Mouse (Mus musculus): ENCODE data around the gene Dnaic1.

Gene Dnaic1

GRCm38 (mm10) chr4:41635906-41636305 is 66.3 kb downstream of the Dnaic1 start:
- DNase-seq (ENCODE audit: low spot score in 2 of 2), result no peak

GRCm38 (mm10) chr4:41636366-41636765 is 66.8 kb downstream of the Dnaic1 start:
- DNase-seq (ENCODE audit: low spot score in 2 of 2), result no peak

- DNase-seq (ENCODE audit: low spot score in 2 of 2), result no peak
Measured at GRCm38 (mm10) chr4:41636882-41637635, 67.5 kb downstream of the Dnaic1 start.

- DNase-seq (ENCODE audit: low spot score in 2 of 2), result no peak
Measured at GRCm38 (mm10) chr4:41638186-41638731, 68.7 kb downstream of the Dnaic1 start.

- no peak for DNase-seq (ENCODE audit: low spot score in 2 of 2)
Measured at GRCm38 (mm10) chr4:41638828-41639213, 69.2 kb downstream of the Dnaic1 start.

GRCm38 (mm10) chr4:41639214-41639841 is 69.8 kb downstream of the Dnaic1 start:
- no peak for DNase-seq (ENCODE audit: low spot score in 2 of 2)

- DNase-seq (ENCODE audit: low spot score in 2 of 2), result peak; percentile 71 to 91
Measured at GRCm38 (mm10) chr4:41639913-41640507, 70.4 kb downstream of the Dnaic1 start, which contains the start of gene Enho. Enho (minus strand) TSS chr4:41640324.

- DNase-seq (ENCODE audit: low spot score in 2 of 2), result no peak
Measured at GRCm38 (mm10) chr4:41641199-41641822, 71.7 kb downstream of the Dnaic1 start.

- DNase-seq (ENCODE audit: low spot score in 2 of 2), result no peak
Measured at GRCm38 (mm10) chr4:41645488-41645887, 75.9 kb downstream of the Dnaic1 start.

- DNase-seq (ENCODE audit: low spot score in 2 of 2), result no peak
Measured at GRCm38 (mm10) chr4:41648157-41648556, 78.6 kb downstream of the Dnaic1 start.

GRCm38 (mm10) chr4:41648627-41649026 is 79.1 kb downstream of the Dnaic1 start:
- DNase-seq (ENCODE audit: low spot score in 2 of 2), result no peak

GRCm38 (mm10) chr4:41653296-41653695 is 83.7 kb downstream of the Dnaic1 start:
- DNase-seq (ENCODE audit: low spot score in 2 of 2), result peak; percentile 23 to 68

- no peak for DNase-seq (ENCODE audit: low spot score in 2 of 2)
Measured at GRCm38 (mm10) chr4:41653730-41654129, 84.2 kb downstream of the Dnaic1 start.

GRCm38 (mm10) chr4:41654217-41654616 is 84.6 kb downstream of the Dnaic1 start:
- peak in 1 of 2 experiments; percentile 24 for DNase-seq (ENCODE audit: low spot score in 2 of 2)

- DNase-seq (ENCODE audit: low spot score in 2 of 2), result no peak
Measured at GRCm38 (mm10) chr4:41655525-41655924, 86.0 kb downstream of the Dnaic1 start.

- DNase-seq (ENCODE audit: low spot score in 2 of 2), result no peak
Measured at GRCm38 (mm10) chr4:41658566-41659384, 89.2 kb downstream of the Dnaic1 start.

- DNase-seq (ENCODE audit: low spot score in 2 of 2), result no peak
Measured at GRCm38 (mm10) chr4:41659556-41659955, 90.0 kb downstream of the Dnaic1 start.

GRCm38 (mm10) chr4:41660851-41661430 is 91.4 kb downstream of the Dnaic1 start:
- no peak for DNase-seq (ENCODE audit: low spot score in 2 of 2)

- no peak for DNase-seq (ENCODE audit: low spot score in 2 of 2)
Measured at GRCm38 (mm10) chr4:41662723-41663122, 93.1 kb downstream of the Dnaic1 start.

- no peak for DNase-seq (ENCODE audit: low spot score in 2 of 2)
Measured at GRCm38 (mm10) chr4:41663614-41664013, 94.0 kb downstream of the Dnaic1 start.

GRCm38 (mm10) chr4:41664533-41664932 is 95.0 kb downstream of the Dnaic1 start:
- DNase-seq (ENCODE audit: low spot score in 2 of 2), result no peak
